Mouse (Mus musculus) layer of hippocampus, adult 8-10 months (tissue): ENCODE measurements around the gene Mapk1ip1. TPM values are rescaled to one million over a fixed set of nuclear protein-coding genes. Genes with fewer than 3 reads are reported as not detected.

Source experiments
- DNase-seq, 2 experiments: peaks; one replicate each; pipeline ENCODE4 v3.0.0; 2022; ENCODE audit warnings: low spot score in 2 of 2
- total RNA-seq, 4 experiments: library from RNA; stranded (reverse); gene quantifications; 2 replicates each; pipeline ENCODE4 v1.2.4; 2022

Mapk1ip1 gene
- total RNA-seq, 4 experiments from 2014 or later, result 41.9 to 66.2 (median 50.6) TPM

DNA sequence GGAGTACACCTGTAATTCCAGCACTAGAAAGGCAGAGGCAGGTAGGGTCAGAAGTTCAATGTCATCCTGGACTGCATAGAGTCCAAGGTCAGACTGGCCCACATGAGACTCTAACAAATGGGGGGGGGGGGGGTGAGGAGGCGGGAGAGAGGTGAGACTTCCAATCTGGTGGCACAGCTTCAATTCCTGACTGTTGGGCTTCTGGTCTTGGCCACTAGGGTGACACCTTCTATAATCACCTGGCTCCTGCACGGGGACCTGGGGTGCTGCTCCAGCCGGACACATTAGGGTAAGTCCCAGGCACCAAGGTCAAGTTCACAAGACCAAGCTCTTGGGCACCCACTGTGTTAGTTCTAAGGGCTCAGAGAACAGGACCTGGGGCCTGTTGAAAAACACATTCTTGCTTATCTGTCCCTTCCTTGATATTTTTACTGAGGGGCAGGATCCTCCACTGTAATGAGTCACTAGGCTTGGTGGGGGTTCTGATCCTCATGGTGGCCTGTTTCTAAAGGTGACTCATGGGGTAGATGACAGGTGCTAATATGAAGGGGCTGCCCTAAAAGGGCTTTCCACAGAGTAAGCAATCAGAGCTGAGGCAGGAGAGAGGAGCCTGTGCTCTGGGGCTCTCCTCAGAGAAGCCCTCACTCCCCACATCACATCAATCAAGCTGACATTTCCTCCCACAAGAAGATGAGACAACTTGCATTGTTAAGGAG, 4.5 kb downstream of the Mapk1ip1 start:
- DNase-seq, result no peak

GRCm38 (mm10) chr7:138840594-138841021, 5.5 kb downstream of the Mapk1ip1 start:
- peak; percentile 75 to 89 for DNase-seq

DNA sequence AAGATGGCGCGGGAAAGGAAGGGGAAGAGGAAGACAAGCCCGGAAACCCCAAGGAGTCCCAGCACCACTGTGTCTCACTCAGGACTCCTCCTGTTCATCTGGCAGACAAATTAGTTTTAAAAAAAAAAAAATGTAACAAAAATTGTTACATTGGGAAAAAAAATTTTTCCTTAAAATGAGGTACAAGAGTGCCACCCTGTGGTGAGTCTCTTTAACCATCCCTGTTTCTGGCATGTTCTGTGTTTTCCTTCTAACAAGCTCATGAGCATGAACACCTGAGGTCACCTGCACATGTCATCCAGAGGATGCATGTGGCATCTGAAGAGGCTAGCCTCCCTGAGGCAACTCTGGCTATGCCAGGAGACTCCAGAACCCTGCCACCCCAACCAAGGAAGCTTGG, 11.0 kb downstream of the Mapk1ip1 start:
- DNase-seq, result no peak

DNA sequence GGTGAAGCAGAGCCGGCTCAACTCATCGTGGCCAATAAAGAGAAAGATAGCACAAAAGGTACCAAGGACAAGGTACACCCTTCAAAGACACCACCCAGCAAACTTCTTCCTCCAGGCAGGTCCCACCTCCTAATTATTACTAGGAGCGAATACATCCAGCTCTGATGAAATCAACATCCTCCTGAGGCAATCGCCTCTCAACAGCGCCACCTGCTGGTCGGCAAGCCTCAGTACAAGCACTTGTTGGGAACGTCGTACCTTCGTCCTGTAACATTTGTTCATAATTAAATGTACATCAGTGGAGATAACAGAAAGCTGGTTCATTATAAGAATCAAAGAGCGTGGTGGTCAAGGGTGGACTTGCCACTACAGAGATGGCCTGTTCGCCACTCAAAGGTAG, 18.3 kb downstream of the Mapk1ip1 start:
- peak in 1 of 2 experiments; percentile 71 for DNase-seq

DNA sequence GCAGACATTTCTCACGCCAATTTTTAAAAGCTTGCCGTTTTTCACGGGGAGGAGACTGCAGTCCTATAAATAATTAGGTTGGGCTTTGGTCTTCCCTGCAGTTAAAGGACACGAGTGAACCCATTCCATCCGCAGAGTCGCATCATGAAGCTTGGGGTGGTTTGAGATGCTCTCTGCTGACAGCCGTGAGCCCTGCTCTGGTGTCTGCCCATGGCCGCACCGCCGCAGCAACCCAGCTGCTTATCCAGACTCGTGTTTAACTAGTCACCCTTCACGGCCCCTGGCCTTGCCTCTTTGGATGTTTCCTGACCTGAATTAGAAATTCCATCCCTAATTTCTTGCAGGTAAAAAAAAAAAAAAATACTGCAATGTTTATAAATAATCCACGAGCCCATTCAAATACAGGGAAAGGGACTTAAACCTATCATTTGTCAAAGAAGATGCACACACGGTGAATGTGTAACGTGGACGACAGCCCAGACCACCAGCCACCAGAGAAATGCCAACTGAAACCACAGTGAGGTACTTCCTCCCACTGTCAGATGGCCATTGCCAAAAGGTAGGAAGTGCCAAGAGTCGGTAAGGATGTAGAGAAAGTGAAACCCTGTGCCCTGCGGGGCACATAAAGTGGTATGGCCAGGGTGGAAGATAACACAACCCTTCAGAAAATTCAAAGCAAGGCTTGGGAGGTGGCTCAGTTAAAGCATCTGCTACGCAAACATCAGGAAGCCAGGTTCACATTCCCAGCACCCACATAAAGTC, 20.9 kb downstream of the Mapk1ip1 start:
- no peak for DNase-seq

GRCm38 (mm10) chr7:138824423-138824822, 21.6 kb downstream of the Mapk1ip1 start:
- no peak for DNase-seq

GRCm38 (mm10) chr7:138818314-138818713, 27.8 kb downstream of the Mapk1ip1 start:
- no peak for DNase-seq

GRCm38 (mm10) chr7:138813213-138813875, 32.7 kb downstream of the Mapk1ip1 start:
- DNase-seq, result no peak

DNA sequence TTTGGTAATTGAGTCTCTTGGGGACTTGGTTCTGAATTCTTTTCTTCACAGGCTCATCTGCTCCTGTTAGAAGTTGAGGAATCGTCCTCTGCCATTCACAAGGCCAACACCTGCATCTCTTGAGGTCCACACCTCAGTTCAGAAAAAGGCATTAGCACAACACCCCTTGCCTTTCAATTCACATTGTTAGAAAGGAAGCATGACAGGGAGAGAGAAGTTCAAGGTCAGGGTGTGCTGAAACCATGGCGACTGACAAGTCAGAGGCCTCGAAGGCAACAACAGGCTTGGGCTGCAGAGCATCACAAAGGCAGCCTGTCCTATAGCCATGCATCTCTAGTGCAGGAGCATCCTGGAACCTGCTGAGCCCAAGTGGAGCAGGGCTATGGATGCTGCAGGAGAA, 38.9 kb downstream of the Mapk1ip1 start:
- no peak for DNase-seq

GRCm38 (mm10) chr7:138803386-138803785, 42.7 kb downstream of the Mapk1ip1 start:
- no peak for DNase-seq

- peak; percentile 8 to 17 for DNase-seq
These were observed 58.0 kb downstream of the Mapk1ip1 start for GRCm38 (mm10) chr7:138788109-138788508.

Other genes with a start within 250 kb of the Mapk1ip1 start
- 10 to 100 TPM; 59.5 to 72.0 (median 61.3) TPM for gene Ppp2r2d, start 194 bp downstream of the Mapk1ip1 start, total RNA-seq
- 100 to 1,000 TPM; 112 to 124 (median 117) TPM for gene Bnip3, start 63.2 kb upstream of the Mapk1ip1 start, total RNA-seq
- 10 to 100 TPM; 51.6 to 59.5 (median 52.6) TPM for gene Jakmip3, start 94.5 kb upstream of the Mapk1ip1 start, total RNA-seq
- 10 to 100 TPM; 48.8 to 55.4 (median 53.4) TPM for gene Dpysl4, start 239.7 kb upstream of the Mapk1ip1 start, total RNA-seq